Mouse (Mus musculus): Measurements from ENCODE around the gene Rps25. TPM values are rescaled to one million over a fixed set of nuclear protein-coding genes. Genes with fewer than 3 reads are reported as not detected.
"Not testable (repeated sequence)": the region's sequence is repeated elsewhere in the genome, so short reads cannot be mapped to it uniquely, and the experiment has no call there.

Gene Rps25
- total and polyA plus RNA-seq, 2 experiments from 2014 or later = 229 to 1,650 TPM

- Histone ChIP-seq H3K4me3 (ENCODE audit: low read length) (no peak overlapping the region), H3K27me3 (ENCODE audit: insufficient read depth, low read length) (no peaks in the 10 kb centered on the region), H3K4me2 (ENCODE audit: low read depth, low read length) (no peak overlapping the region), H3K27ac (no peak overlapping the region), H3K9ac (replicated peaks; ENCODE audit: low read length) (no peak overlapping the region), H3K9me3 (ENCODE audit: low read length) (no peaks in the 10 kb centered on the region), H3K4me1 (ENCODE audit: insufficient read depth, low read length) (peaks cover 9% of the 10 kb centered on the region), H3K36me3 (ENCODE audit: insufficient read depth, low read length) (0 out of 2 replicates have a peak, but pooled peaks cover under 1% of the 10 kb centered on the region)
- ATAC-seq (no peak), DNase-seq (ENCODE audit: low spot score) (no peak)
- 91% methylated on average over 6 of the region's 6 CpGs for WGBS
- TF ChIP-seq CTCF (IDR thresholded peaks at IDR 0.05; ENCODE audit: low read depth) = no peak
Measured at GRCm38 (mm10) chr9:44376141-44376540, 30.8 kb upstream of the Rps25 start.

- not testable (repeated sequence) for DNase-seq (ENCODE audit: low spot score); ATAC-seq; H3K4me2 ChIP-seq (ENCODE audit: low read depth, low read length); H3K27me3 ChIP-seq (ENCODE audit: insufficient read depth, low read length); H3K9ac ChIP-seq (replicated peaks; ENCODE audit: low read length); H3K9me3 ChIP-seq (ENCODE audit: low read length); H3K4me3 ChIP-seq (ENCODE audit: low read length); H3K27ac ChIP-seq; H3K4me1 ChIP-seq (ENCODE audit: insufficient read depth, low read length)
- peaks cover 13% of the 10 kb centered on the region for H3K36me3 ChIP-seq (ENCODE audit: insufficient read depth, low read length)
- 84% methylated on average over 2 of the region's 2 CpGs for WGBS
Measured at GRCm38 (mm10) chr9:44377335-44377734, 29.6 kb upstream of the Rps25 start.

GRCm38 (mm10) chr9:44378153-44378730, 28.7 kb upstream of the Rps25 start:
- H3K27ac ChIP-seq = peak overlapping the region; percentile 86; the same call in 1 of the 2 replicates
- 88% methylated on average over 5 of the region's 5 CpGs for WGBS
- no peak for TF ChIP-seq CTCF (IDR thresholded peaks at IDR 0.05; ENCODE audit: low read depth)

GRCm38 (mm10) chr9:44379054-44379834, 27.7 kb upstream of the Rps25 start, which contains the start of gene Hyou1:
Hyou1 (plus strand) TSS chr9:44379490.
- H3K27me3 ChIP-seq (ENCODE audit: insufficient read depth, low read length) = no peaks in the 10 kb centered on the region
- H3K36me3 ChIP-seq (ENCODE audit: insufficient read depth, low read length) = peaks cover 30% of the 10 kb centered on the region
- peak within 1 kb of the TSS; percentile 82 for H3K4me2 ChIP-seq (ENCODE audit: low read depth, low read length)
- ATAC-seq (peak; percentile 99), DNase-seq (ENCODE audit: low spot score) (peak; percentile 99)
- peaks cover 9% of the 10 kb centered on the region for H3K4me1 ChIP-seq (ENCODE audit: insufficient read depth, low read length)
- peak within 1 kb of the TSS; percentile 87 for H3K4me3 ChIP-seq (ENCODE audit: low read length)
- TF ChIP-seq CTCF (IDR thresholded peaks at IDR 0.05; ENCODE audit: low read depth) = peak; percentile 30
- H3K9me3 ChIP-seq (ENCODE audit: low read length) = no peaks in the 10 kb centered on the region
- peak within 1 kb of the TSS; percentile 89 for H3K27ac ChIP-seq
- peak within 1 kb of the TSS; percentile 96 for H3K9ac ChIP-seq (replicated peaks; ENCODE audit: low read length)
- WGBS = 2% methylated on average over 79 of the region's 83 CpGs

More at GRCm38 (mm10) chr9:44378153-44378730, 28.7 kb upstream of the Rps25 start:
- DNase-seq (ENCODE audit: low spot score) = no peak
- Histone ChIP-seq H3K36me3 (ENCODE audit: insufficient read depth, low read length) (peaks cover 22% of the 10 kb centered on the region), H3K4me3 (ENCODE audit: low read length) (peak overlapping the region; percentile 87), H3K4me2 (ENCODE audit: low read depth, low read length) (peak overlapping the region; percentile 82), H3K9ac (replicated peaks; ENCODE audit: low read length) (peak overlapping the region; percentile 96; the same call in 1 of the 2 replicates), H3K27me3 (ENCODE audit: insufficient read depth, low read length) (no peaks in the 10 kb centered on the region), H3K9me3 (ENCODE audit: low read length) (no peaks in the 10 kb centered on the region), H3K4me1 (ENCODE audit: insufficient read depth, low read length) (peaks cover 9% of the 10 kb centered on the region)
- ATAC-seq = no peak

GRCm38 (mm10) chr9:44379862-44380261, 27.1 kb upstream of the Rps25 start:
- peak overlapping the region; percentile 96 for H3K9ac ChIP-seq (replicated peaks; ENCODE audit: low read length)
- TF ChIP-seq CTCF (IDR thresholded peaks at IDR 0.05; ENCODE audit: low read depth) = no peak
- peak; percentile 19 for DNase-seq (ENCODE audit: low spot score)
- no peaks in the 10 kb centered on the region for H3K9me3 ChIP-seq (ENCODE audit: low read length)
- peaks cover 36% of the 10 kb centered on the region for H3K36me3 ChIP-seq (ENCODE audit: insufficient read depth, low read length)
- peaks cover 9% of the 10 kb centered on the region for H3K4me1 ChIP-seq (ENCODE audit: insufficient read depth, low read length)
- H3K27ac ChIP-seq = peak overlapping the region; percentile 89
- peak overlapping the region; percentile 82 for H3K4me2 ChIP-seq (ENCODE audit: low read depth, low read length)
- peak; percentile 14 for ATAC-seq
- H3K4me3 ChIP-seq (ENCODE audit: low read length) = peak overlapping the region; percentile 87
- 8% methylated on average over 15 of the region's 15 CpGs for WGBS
- no peaks in the 10 kb centered on the region for H3K27me3 ChIP-seq (ENCODE audit: insufficient read depth, low read length)

- no peak for ATAC-seq
- WGBS = 95% methylated on average over 13 of the region's 13 CpGs
Measured at GRCm38 (mm10) chr9:44384596-44384995, 22.3 kb upstream of the Rps25 start.

More at GRCm38 (mm10) chr9:44384596-44384995, 22.3 kb upstream of the Rps25 start:
- no peak for DNase-seq (ENCODE audit: low spot score)
- H3K4me3 ChIP-seq (ENCODE audit: low read length) = no peak overlapping the region
- no peak for TF ChIP-seq CTCF (IDR thresholded peaks at IDR 0.05; ENCODE audit: low read depth)
- H3K9ac ChIP-seq (replicated peaks; ENCODE audit: low read length) = no peak overlapping the region
- H3K4me1 ChIP-seq (ENCODE audit: insufficient read depth, low read length) = peaks cover 9% of the 10 kb centered on the region
- H3K27ac ChIP-seq = no peak overlapping the region
- H3K36me3 ChIP-seq (ENCODE audit: insufficient read depth, low read length) = peaks cover 78% of the 10 kb centered on the region
- H3K9me3 ChIP-seq (ENCODE audit: low read length) = no peaks in the 10 kb centered on the region
- no peaks in the 10 kb centered on the region for H3K27me3 ChIP-seq (ENCODE audit: insufficient read depth, low read length)
- no peak overlapping the region for H3K4me2 ChIP-seq (ENCODE audit: low read depth, low read length)

Data from hindbrain, postnatal 0 days (tissue).